Mouse (Mus musculus): ENCODE results near the gene Pgc.

Pgc gene

GRCm38 (mm10) chr17:47726566-47726965 lies at the start of gene Pgc:
Gene Pgc, plus strand, starts transcription at chr17:47726842.
- no peak for ATAC-seq (ENCODE audit: insufficient number of reproducible peaks, low FRiP score, low TSS enrichment)

- ATAC-seq (ENCODE audit: insufficient number of reproducible peaks, low FRiP score, low TSS enrichment), result no peak
These were observed 48.4 kb upstream of the Pgc start for GRCm38 (mm10) chr17:47678238-47678637.

GRCm38 (mm10) chr17:47678702-47679101 lies 47.9 kb upstream of the Pgc start:
- ATAC-seq (ENCODE audit: insufficient number of reproducible peaks, low FRiP score, low TSS enrichment), result no peak

GRCm38 (mm10) chr17:47682836-47683235 lies 43.8 kb upstream of the Pgc start:
- no peak for ATAC-seq (ENCODE audit: insufficient number of reproducible peaks, low FRiP score, low TSS enrichment)

- peak; percentile 66 for ATAC-seq (ENCODE audit: insufficient number of reproducible peaks, low FRiP score, low TSS enrichment)
These were observed 39.0 kb upstream of the Pgc start for GRCm38 (mm10) chr17:47687409-47688343.

- ATAC-seq (ENCODE audit: insufficient number of reproducible peaks, low FRiP score, low TSS enrichment), result no peak
These were observed 38.4 kb upstream of the Pgc start, which contains the start of gene Tomm6 for GRCm38 (mm10) chr17:47688344-47688607. Gene Tomm6, minus strand, starts transcription at chr17:47688386.

GRCm38 (mm10) chr17:47688608-47689575 lies 37.8 kb upstream of the Pgc start, which contains the start of gene Frs3:
Gene Frs3, plus strand, starts transcription at chr17:47689030.
- peak; percentile 31; the same call in 1 of the 2 replicates for ATAC-seq (ENCODE audit: insufficient number of reproducible peaks, low FRiP score, low TSS enrichment)

- ATAC-seq (ENCODE audit: insufficient number of reproducible peaks, low FRiP score, low TSS enrichment), result no peak
These were observed 36.7 kb upstream of the Pgc start for GRCm38 (mm10) chr17:47689894-47690293.

GRCm38 (mm10) chr17:47691650-47692049 lies 35.0 kb upstream of the Pgc start:
- ATAC-seq (ENCODE audit: insufficient number of reproducible peaks, low FRiP score, low TSS enrichment), result no peak

- no peak for ATAC-seq (ENCODE audit: insufficient number of reproducible peaks, low FRiP score, low TSS enrichment)
These were observed 32.8 kb upstream of the Pgc start for GRCm38 (mm10) chr17:47693671-47694441.

- ATAC-seq (ENCODE audit: insufficient number of reproducible peaks, low FRiP score, low TSS enrichment), result no peak
These were observed 32.4 kb upstream of the Pgc start, which contains the start of gene Gm21981 for GRCm38 (mm10) chr17:47694442-47694502. Gene Gm21981, minus strand, starts transcription at chr17:47694455.

- ATAC-seq (ENCODE audit: insufficient number of reproducible peaks, low FRiP score, low TSS enrichment), result peak; percentile 87
These were observed 31.9 kb upstream of the Pgc start, which contains the start of gene Prickle4 for GRCm38 (mm10) chr17:47694503-47695336. Gene Prickle4, minus strand, starts transcription at chr17:47694736.

- no peak; the same call in 1 of the 2 replicates for ATAC-seq (ENCODE audit: insufficient number of reproducible peaks, low FRiP score, low TSS enrichment)
These were observed 31.3 kb upstream of the Pgc start for GRCm38 (mm10) chr17:47695337-47695710.

- no peak for ATAC-seq (ENCODE audit: insufficient number of reproducible peaks, low FRiP score, low TSS enrichment)
These were observed 28.5 kb upstream of the Pgc start for GRCm38 (mm10) chr17:47698156-47698555.

- ATAC-seq (ENCODE audit: insufficient number of reproducible peaks, low FRiP score, low TSS enrichment), result no peak
These were observed 27.6 kb upstream of the Pgc start for GRCm38 (mm10) chr17:47699055-47699454.

- ATAC-seq (ENCODE audit: insufficient number of reproducible peaks, low FRiP score, low TSS enrichment), result no peak
These were observed 24.8 kb upstream of the Pgc start for GRCm38 (mm10) chr17:47701793-47702192.

- ATAC-seq (ENCODE audit: insufficient number of reproducible peaks, low FRiP score, low TSS enrichment), result no peak
These were observed 23.9 kb upstream of the Pgc start for GRCm38 (mm10) chr17:47702548-47703345.

GRCm38 (mm10) chr17:47703556-47703955 lies 23.1 kb upstream of the Pgc start:
- no peak for ATAC-seq (ENCODE audit: insufficient number of reproducible peaks, low FRiP score, low TSS enrichment)

GRCm38 (mm10) chr17:47704692-47705091 lies 21.9 kb upstream of the Pgc start:
- ATAC-seq (ENCODE audit: insufficient number of reproducible peaks, low FRiP score, low TSS enrichment), result no peak
